Mouse (Mus musculus) cortical plate, adult 2 months (tissue): ENCODE results near the gene Nckap5l.

ENCODE experiments used
- CTCF ChIP-seq: fragments of 200-500 bp; IDR thresholded peaks from 2 replicates; pipeline ENCODE4 v1.5.1; 2011; ENCODE audit warnings: mild to moderate bottlenecking, control low read depth, low read length; ENCODE audit not compliant: insufficient read depth; ENCODE audit errors: extremely low read depth
- POLR2A ChIP-seq: fragments of 200-500 bp; IDR thresholded peaks from 2 replicates; pipeline ENCODE4 v1.6.1; 2011; ENCODE audit warnings: mild to moderate bottlenecking, low read length, control low read depth; ENCODE audit not compliant: insufficient read depth; ENCODE audit errors: extremely low read depth

GRCm38 (mm10) chr15:99375036-99375435, 82.5 kb downstream of the Nckap5l start:
- TF ChIP-seq CTCF (no peak), POLR2A (no peak)
